Mouse (Mus musculus): ENCODE measurements around the gene Afp. TPM values are rescaled to one million over a fixed set of nuclear protein-coding genes. Genes with fewer than 3 reads are reported as not detected.

Gene Afp
- total RNA-seq, 1 experiment, result 0.18 TPM

DNA sequence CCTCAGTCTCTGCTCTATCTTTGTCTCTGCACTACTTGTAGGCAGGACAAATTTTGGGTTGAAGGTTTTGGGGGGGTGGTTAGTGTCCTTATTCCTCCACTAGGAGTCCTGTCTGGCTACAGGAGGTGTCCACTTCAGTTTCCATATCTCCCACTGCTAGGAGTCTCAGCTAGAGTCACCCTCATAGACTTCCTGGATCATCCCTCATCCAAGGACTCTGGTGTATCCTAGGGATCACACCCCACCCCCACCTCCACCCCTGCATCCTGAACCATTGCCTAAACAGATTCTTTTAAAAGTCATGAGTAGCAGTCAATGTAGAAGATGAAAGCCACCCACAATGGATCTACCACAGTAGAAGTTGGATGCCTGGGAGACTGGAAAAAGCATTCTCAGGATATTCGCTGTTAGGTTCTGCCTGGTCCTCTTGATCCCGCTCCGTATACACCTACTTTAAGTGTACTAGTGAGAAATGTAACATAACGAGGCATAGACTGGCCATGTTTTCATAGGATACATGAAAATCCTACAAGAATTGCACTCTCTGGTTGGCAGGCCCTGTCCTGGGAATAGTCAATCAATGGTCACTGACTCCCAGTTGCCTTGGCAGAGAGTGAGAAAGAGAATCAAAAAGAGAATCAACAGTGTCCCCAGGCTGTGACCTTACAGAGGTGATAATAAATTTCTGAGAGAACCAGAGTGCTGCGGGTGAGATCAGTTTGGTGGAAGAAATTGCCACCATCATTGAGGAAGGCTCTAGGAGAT, 19.5 kb downstream of the Afp start:
- no peak for DNase-seq (ENCODE audit: low read depth, low spot score)
- Histone ChIP-seq H3K4me1 (ENCODE audit: control insufficient read depth in 2 of 2, insufficient read depth in 2 of 2, low read length in 2 of 2, poor library complexity in 1 of 2) (no peaks in the 10 kb centered on the region), H3K9ac (ENCODE audit: insufficient read depth, low read depth, low read length, poor library complexity, severe bottlenecking) (no peak overlapping the region), H3K4me3 (ENCODE audit: insufficient read depth in 1 of 2, low read depth in 1 of 2, low read length in 2 of 2, poor library complexity in 1 of 2, severe bottlenecking in 1 of 2) (no peak overlapping the region), H3K27ac (ENCODE audit: insufficient read depth, low read depth, low read length, poor library complexity, severe bottlenecking) (no peak overlapping the region), H3K9me3 (ENCODE audit: control insufficient read depth, insufficient read depth, low read depth, low read length) (no peaks in the 10 kb centered on the region), H3K36me3 (ENCODE audit: control insufficient read depth, insufficient read depth, low read length, poor library complexity, severe bottlenecking) (no peaks in the 10 kb centered on the region)
- TF ChIP-seq CHD2 (IDR thresholded peaks at IDR 0.05; ENCODE audit: low read depth, low read length) (no peak), ZNF384 (IDR thresholded peaks at IDR 0.05; ENCODE audit: low read depth, low read length) (no peak), ZC3H11A (IDR thresholded peaks at IDR 0.05; ENCODE audit: borderline replicate concordance, low read depth, low read length) (no peak), HCFC1 (IDR thresholded peaks at IDR 0.05; ENCODE audit: borderline replicate concordance, insufficient read depth, low read length) (no peak), MAFK (IDR thresholded peaks at IDR 0.05; ENCODE audit: insufficient read depth, low read depth, low read length) (no peak)
- in situ Hi-C loops (cut with MboI; ENCODE audit: low sequenced_read_pairs in 2 of 2, unreplicated experiment in 2 of 2), result no loop called here

DNA sequence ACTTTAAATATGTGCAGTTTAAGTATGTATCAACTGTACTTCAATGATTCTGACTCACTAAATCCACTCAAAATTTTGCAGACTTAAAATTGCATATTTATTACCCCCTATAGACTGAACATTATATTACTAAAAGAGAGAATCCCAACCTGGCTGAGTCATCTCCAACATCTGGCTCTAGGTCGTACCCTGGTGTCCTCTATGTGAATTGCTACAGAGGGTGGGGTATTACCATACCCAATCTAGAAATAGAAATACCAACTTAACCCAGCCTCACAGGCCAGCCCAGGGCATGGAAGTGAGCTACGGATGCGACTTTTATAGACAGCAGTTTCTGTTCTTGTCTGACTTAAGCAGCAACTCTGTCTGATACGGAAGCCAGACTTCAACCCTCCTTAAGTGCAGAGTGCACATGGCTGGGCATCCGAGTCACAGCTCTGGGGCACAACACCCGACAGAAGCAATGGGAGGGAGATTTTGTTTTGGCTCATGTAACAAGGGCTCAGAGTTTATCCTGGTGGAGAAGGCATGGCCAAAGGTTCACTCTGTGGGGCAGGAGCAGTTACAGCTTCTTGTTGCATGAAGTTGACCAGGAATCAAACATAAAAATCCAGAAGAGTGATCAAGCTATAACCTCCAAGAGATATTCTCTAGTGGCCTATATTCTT, 21.9 kb downstream of the Afp start:
- no peaks in the 10 kb centered on the region for H3K36me3 ChIP-seq (ENCODE audit: control insufficient read depth, insufficient read depth, low read length, poor library complexity, severe bottlenecking)
- no peaks in the 10 kb centered on the region for H3K4me1 ChIP-seq (ENCODE audit: control insufficient read depth in 2 of 2, insufficient read depth in 2 of 2, low read length in 2 of 2, poor library complexity in 1 of 2)
- no peak overlapping the region for H3K27ac ChIP-seq (ENCODE audit: insufficient read depth, low read depth, low read length, poor library complexity, severe bottlenecking)
- no peak overlapping the region for H3K9ac ChIP-seq (ENCODE audit: insufficient read depth, low read depth, low read length, poor library complexity, severe bottlenecking)
- H3K4me3 ChIP-seq (ENCODE audit: insufficient read depth in 1 of 2, low read depth in 1 of 2, low read length in 2 of 2, poor library complexity in 1 of 2, severe bottlenecking in 1 of 2), result no peak overlapping the region
- DNase-seq (ENCODE audit: low read depth, low spot score), result no peak
- no peaks in the 10 kb centered on the region for H3K9me3 ChIP-seq (ENCODE audit: control insufficient read depth, insufficient read depth, low read depth, low read length)
- in situ Hi-C loops (cut with MboI; ENCODE audit: low sequenced_read_pairs in 2 of 2, unreplicated experiment in 2 of 2), result no loop called here
- TF ChIP-seq HCFC1 (IDR thresholded peaks at IDR 0.05; ENCODE audit: borderline replicate concordance, insufficient read depth, low read length) (no peak), MAFK (IDR thresholded peaks at IDR 0.05; ENCODE audit: insufficient read depth, low read depth, low read length) (no peak), ZNF384 (IDR thresholded peaks at IDR 0.05; ENCODE audit: low read depth, low read length) (no peak), CHD2 (IDR thresholded peaks at IDR 0.05; ENCODE audit: low read depth, low read length) (no peak), ZC3H11A (IDR thresholded peaks at IDR 0.05; ENCODE audit: borderline replicate concordance, low read depth, low read length) (no peak)

DNA sequence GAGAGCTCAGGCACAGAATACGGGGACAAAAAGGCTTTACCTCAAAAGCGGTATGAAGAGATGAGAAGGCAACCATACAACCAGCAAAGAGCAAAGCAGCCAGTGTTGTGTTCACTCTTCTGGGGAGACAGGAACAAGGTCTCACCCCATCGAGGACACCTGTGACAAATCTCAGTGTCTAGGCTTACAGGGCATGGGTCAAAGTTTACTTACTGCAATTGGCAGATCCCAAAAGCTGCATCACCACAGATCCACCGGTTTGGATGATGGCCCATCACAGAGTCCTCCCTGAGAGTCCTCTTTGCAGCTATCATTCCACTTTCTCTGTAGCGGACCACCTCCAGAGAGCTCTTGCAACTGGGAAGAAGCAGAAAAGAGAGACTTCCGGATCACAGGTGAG, 25.0 kb downstream of the Afp start:
- no peak for DNase-seq (ENCODE audit: low read depth, low spot score)
- Histone ChIP-seq H3K9me3 (ENCODE audit: control insufficient read depth, insufficient read depth, low read depth, low read length) (no peaks in the 10 kb centered on the region), H3K4me1 (ENCODE audit: control insufficient read depth in 2 of 2, insufficient read depth in 2 of 2, low read length in 2 of 2, poor library complexity in 1 of 2) (no peaks in the 10 kb centered on the region), H3K27ac (ENCODE audit: insufficient read depth, low read depth, low read length, poor library complexity, severe bottlenecking) (no peak overlapping the region), H3K4me3 (ENCODE audit: insufficient read depth in 1 of 2, low read depth in 1 of 2, low read length in 2 of 2, poor library complexity in 1 of 2, severe bottlenecking in 1 of 2) (no peak overlapping the region), H3K9ac (ENCODE audit: insufficient read depth, low read depth, low read length, poor library complexity, severe bottlenecking) (no peak overlapping the region), H3K36me3 (ENCODE audit: control insufficient read depth, insufficient read depth, low read length, poor library complexity, severe bottlenecking) (no peaks in the 10 kb centered on the region)
- no peak for TF ChIP-seq ZNF384 (IDR thresholded peaks at IDR 0.05; ENCODE audit: low read depth, low read length)
- TF ChIP-seq ZC3H11A (IDR thresholded peaks at IDR 0.05; ENCODE audit: borderline replicate concordance, low read depth, low read length), result no peak
- TF ChIP-seq CHD2 (IDR thresholded peaks at IDR 0.05; ENCODE audit: low read depth, low read length), result no peak
- no peak for TF ChIP-seq HCFC1 (IDR thresholded peaks at IDR 0.05; ENCODE audit: borderline replicate concordance, insufficient read depth, low read length)
- TF ChIP-seq MAFK (IDR thresholded peaks at IDR 0.05; ENCODE audit: insufficient read depth, low read depth, low read length), result no peak
- in situ Hi-C loops (cut with MboI; ENCODE audit: low sequenced_read_pairs in 2 of 2, unreplicated experiment in 2 of 2), result no loop called here

DNA sequence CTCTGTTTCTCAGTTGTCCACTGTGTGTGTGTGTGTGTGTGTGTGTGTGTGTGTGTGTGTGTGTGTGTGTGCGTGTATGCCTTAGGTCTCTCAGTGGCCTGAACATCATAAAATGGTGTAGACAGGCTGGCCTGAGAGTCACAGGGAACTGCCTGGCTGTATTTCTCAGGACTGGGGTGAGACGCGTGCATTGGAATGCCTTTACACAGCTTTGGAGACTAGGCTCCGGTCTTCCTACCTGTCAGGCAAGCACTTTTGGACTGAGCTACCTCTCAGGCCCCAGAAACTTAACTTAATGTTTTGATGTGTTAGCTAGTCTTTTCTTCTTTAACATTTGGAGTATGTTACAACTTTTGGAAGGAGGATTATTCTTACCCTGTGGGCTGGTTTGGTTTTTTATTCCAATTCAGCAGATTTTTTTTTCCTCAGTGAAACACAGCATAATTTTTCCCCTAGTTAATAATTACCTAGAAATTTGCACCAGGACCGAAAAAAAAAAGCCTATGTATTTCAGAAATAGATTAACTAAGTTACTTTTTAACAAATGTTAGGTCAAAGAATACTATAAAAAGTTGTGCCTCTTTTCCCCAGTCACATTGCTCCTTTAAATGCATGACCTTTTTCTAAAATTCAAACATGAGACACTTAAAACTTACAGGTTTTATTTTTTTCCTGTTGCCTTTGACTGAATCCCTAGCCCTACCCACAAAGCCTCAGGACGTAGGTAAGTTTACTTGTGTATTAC, 28.0 kb downstream of the Afp start, which contains the start of gene Afm:
Afm (plus strand) TSS at position 577 of the 745 bp plus-strand sequence.
- Histone ChIP-seq H3K36me3 (ENCODE audit: control insufficient read depth, insufficient read depth, low read length, poor library complexity, severe bottlenecking) (no peaks in the 10 kb centered on the region), H3K9me3 (ENCODE audit: control insufficient read depth, insufficient read depth, low read depth, low read length) (no peaks in the 10 kb centered on the region), H3K9ac (ENCODE audit: insufficient read depth, low read depth, low read length, poor library complexity, severe bottlenecking) (no peak within 1 kb of the TSS), H3K4me3 (ENCODE audit: insufficient read depth in 1 of 2, low read depth in 1 of 2, low read length in 2 of 2, poor library complexity in 1 of 2, severe bottlenecking in 1 of 2) (no peak within 1 kb of the TSS), H3K27ac (ENCODE audit: insufficient read depth, low read depth, low read length, poor library complexity, severe bottlenecking) (no peak within 1 kb of the TSS), H3K4me1 (ENCODE audit: control insufficient read depth in 2 of 2, insufficient read depth in 2 of 2, low read length in 2 of 2, poor library complexity in 1 of 2) (no peaks in the 10 kb centered on the region)
- in situ Hi-C loops (cut with MboI; ENCODE audit: low sequenced_read_pairs in 2 of 2, unreplicated experiment in 2 of 2), result no loop called here
- TF ChIP-seq MAFK (IDR thresholded peaks at IDR 0.05; ENCODE audit: insufficient read depth, low read depth, low read length) (no peak), HCFC1 (IDR thresholded peaks at IDR 0.05; ENCODE audit: borderline replicate concordance, insufficient read depth, low read length) (no peak), ZNF384 (IDR thresholded peaks at IDR 0.05; ENCODE audit: low read depth, low read length) (no peak), CHD2 (IDR thresholded peaks at IDR 0.05; ENCODE audit: low read depth, low read length) (no peak), ZC3H11A (IDR thresholded peaks at IDR 0.05; ENCODE audit: borderline replicate concordance, low read depth, low read length) (no peak)
- DNase-seq (ENCODE audit: low read depth, low spot score), result no peak
